7 mouse cellular contexts compared by ENCODE assay signal in genomic region chr10:25163510-25163909, GRCm38 (mm10).
DNase-seq lines count a peak whose midpoint lies in the region; ATAC-seq and TF ChIP-seq lines count a peak whose summit lies in the region.
"Not testable (repeated sequence)": the region's sequence is repeated elsewhere in the genome, so short reads cannot be mapped to it uniquely, and the experiment has no call there.

No protein-coding gene starts in this region.

- 42% methylated on average over 3 of the region's 3 CpGs for WGBS in bone marrow, adult 2 months
- WGBS in heart, adult 2 months: 39% methylated on average over 3 of the region's 3 CpGs
- 29% methylated on average over 3 of the region's 3 CpGs for WGBS in liver, postnatal 0 days (ENCODE audit: insufficient replicate concordance)
- WGBS in stomach, postnatal 0 days: 29% methylated on average over 3 of the region's 3 CpGs

- H3K4me2 ChIP-seq in CH12.LX (ENCODE audit: insufficient read depth, low read depth, poor library complexity, severe bottlenecking); liver, postnatal 0 days (ENCODE audit: low read depth, low read length); stomach, postnatal 0 days (replicated peaks; ENCODE audit: low read depth): not testable (repeated sequence)

- not testable (repeated sequence) for H3K9ac ChIP-seq in CH12.LX (ENCODE audit: insufficient read depth, low read depth); heart, adult 2 months (ENCODE audit: low read depth, low read length); liver, postnatal 0 days (replicated peaks); stomach, postnatal 0 days (ENCODE audit: low read length)

- H3K36me3 ChIP-seq in CH12.LX (replicated peaks in 1 of 2; ENCODE audit: control insufficient read depth in 1 of 2, insufficient read depth in 1 of 2, low read length in 1 of 2); heart, adult 2 months (ENCODE audit: control insufficient read depth, insufficient read depth, low read length); liver, postnatal 0 days (replicated peaks; ENCODE audit: insufficient read depth, low read length); stomach, postnatal 0 days (ENCODE audit: control insufficient read depth, insufficient read depth, low read length): not testable (repeated sequence)

- not testable (repeated sequence) for DNase-seq in CH12.LX (ENCODE audit: extremely low read depth); heart, adult 2 months; layer of hippocampus, adult 2 months (ENCODE audit: low spot score in 2 of 2); liver, postnatal 0 days; stomach, postnatal 0 days (ENCODE audit: low spot score)
- peak; percentile 11 for DNase-seq in thymus, postnatal 25 days

- H3K4me3 ChIP-seq in CH12.LX (replicated peaks in 1 of 3; ENCODE audit: low read depth in 2 of 3, low read length in 2 of 3, poor library complexity in 1 of 3); bone marrow, adult 2 months (replicated peaks; ENCODE audit: control insufficient read depth, low read depth, low read length); heart, adult 2 months; layer of hippocampus, adult 2 months; liver, postnatal 0 days (ENCODE audit: low read depth, low read length); stomach, postnatal 0 days (ENCODE audit: low read depth, low read length): not testable (repeated sequence)

- TF ChIP-seq EP300 in CH12.LX (IDR thresholded peaks at IDR 0.05; ENCODE audit: low read length); heart, adult 2 months (IDR thresholded peaks at IDR 0.05; ENCODE audit: insufficient read depth, low read depth, low read length); liver, postnatal 0 days (IDR thresholded peaks at IDR 0.05; ENCODE audit: low read depth); stomach, postnatal 0 days (optimal IDR thresholded peaks at IDR 0.05): not testable (repeated sequence)

- not testable (repeated sequence) for ATAC-seq in liver, postnatal 0 days; stomach, postnatal 0 days (ENCODE audit: low FRiP score, low TSS enrichment)

- TF ChIP-seq CTCF in CH12.LX (conservative IDR thresholded peaks at IDR 0.05 in 1 of 2, IDR thresholded peaks at IDR 0.05 in 1 of 2; ENCODE audit: low read depth in 2 of 2, low read length in 2 of 2): peak in 1 of 2 experiments; percentile 58; a peak in 2 of 4 replicates
- 0 out of 2 replicates have a peak, but pooled peaks have one; percentile 2 for TF ChIP-seq CTCF in bone marrow, adult 2 months (IDR thresholded peaks at IDR 0.05; ENCODE audit: control insufficient read depth, insufficient read depth, low read length)
- TF ChIP-seq CTCF in heart, adult 2 months (IDR thresholded peaks at IDR 0.05): 0 out of 2 replicates have a peak, but pooled peaks have one; percentile 9
- peak; percentile 62 for TF ChIP-seq CTCF in layer of hippocampus, adult 2 months (conservative IDR thresholded peaks at IDR 0.05)
- TF ChIP-seq CTCF in liver, postnatal 0 days (IDR thresholded peaks at IDR 0.05; ENCODE audit: low read depth): peak; percentile 43
- peak; percentile 42 for TF ChIP-seq CTCF in stomach, postnatal 0 days (IDR thresholded peaks at IDR 0.05; ENCODE audit: low read depth)

- TF ChIP-seq RAD21 in CH12.LX (IDR thresholded peaks at IDR 0.05; ENCODE audit: low read depth, low read length): peak; percentile 50

- H3K27me3 ChIP-seq in CH12.LX (replicated peaks); heart, adult 2 months (ENCODE audit: control insufficient read depth, insufficient read depth, low read length); liver, postnatal 0 days (ENCODE audit: insufficient read depth, low read length); stomach, postnatal 0 days (ENCODE audit: control insufficient read depth, insufficient read depth, low read length): not testable (repeated sequence)

- H3K27ac ChIP-seq in CH12.LX (ENCODE audit: insufficient read depth, low read depth); bone marrow, adult 2 months (ENCODE audit: control insufficient read depth, insufficient read depth, low read depth, low read length, poor library complexity); heart, adult 2 months; layer of hippocampus, adult 2 months; liver, postnatal 0 days (ENCODE audit: low read depth); stomach, postnatal 0 days (replicated peaks): not testable (repeated sequence)

- H3K4me1 ChIP-seq in CH12.LX (ENCODE audit: control insufficient read depth in 1 of 2, insufficient read depth in 2 of 2): peaks cover 10 to 13% of the 10 kb centered on the region in 2 experiments; a peak in 3 of 4 replicates
- not testable (repeated sequence) for H3K4me1 ChIP-seq in bone marrow, adult 2 months (ENCODE audit: control insufficient read depth, insufficient read depth, low read length); heart, adult 2 months (ENCODE audit: control insufficient read depth, insufficient read depth, low read length); liver, postnatal 0 days (ENCODE audit: insufficient read depth); stomach, postnatal 0 days (replicated peaks; ENCODE audit: control insufficient read depth, insufficient read depth)

- TF ChIP-seq POLR2A in CH12.LX (IDR thresholded peaks at IDR 0.05; ENCODE audit: low read depth, low read length); bone marrow, adult 2 months (IDR thresholded peaks at IDR 0.05; ENCODE audit: borderline replicate concordance, control insufficient read depth, low read depth, low read length); heart, adult 2 months (IDR thresholded peaks at IDR 0.05; ENCODE audit: insufficient read depth, low read depth, low read length): not testable (repeated sequence)

- not testable (repeated sequence) for H3K79me2 ChIP-seq in CH12.LX (replicated peaks; ENCODE audit: control insufficient read depth, extremely low read depth, insufficient read depth, poor library complexity, severe bottlenecking); heart, adult 2 months (replicated peaks; ENCODE audit: control insufficient read depth, insufficient read depth, low read length)

- dilution Hi-C loops in CH12.LX (cut with MboI; ENCODE audit: extremely low pct_ligation_motif_present, extremely low pct_unique_long_range_greater_than_20kb, low sequenced_read_pairs): not testable (repeated sequence)

- in situ Hi-C loops in CH12.LX (cut with MboI; ENCODE audit: low pct_ligation_motif_present, low pct_unique_long_range_greater_than_20kb, low sequenced_read_pairs): not testable (repeated sequence)

- intact Hi-C loops in heart, adult 2 months (cut with DNase I): not testable (repeated sequence)

- H3K9me3 ChIP-seq in CH12.LX (replicated peaks; ENCODE audit: low read length); liver, postnatal 0 days (ENCODE audit: low read length); stomach, postnatal 0 days (ENCODE audit: control insufficient read depth, low read length): not testable (repeated sequence)

TF ChIP-seq in CH12.LX, 34 proteins besides CTCF, POLR2A, EP300 and RAD21:
- peak; percentile 48 for TF ChIP-seq SMC3 (IDR thresholded peaks at IDR 0.05; ENCODE audit: low read depth, low read length)
